Comparison of ENCODE assay signal across 27 mouse cellular contexts in the genomic region with DNA sequence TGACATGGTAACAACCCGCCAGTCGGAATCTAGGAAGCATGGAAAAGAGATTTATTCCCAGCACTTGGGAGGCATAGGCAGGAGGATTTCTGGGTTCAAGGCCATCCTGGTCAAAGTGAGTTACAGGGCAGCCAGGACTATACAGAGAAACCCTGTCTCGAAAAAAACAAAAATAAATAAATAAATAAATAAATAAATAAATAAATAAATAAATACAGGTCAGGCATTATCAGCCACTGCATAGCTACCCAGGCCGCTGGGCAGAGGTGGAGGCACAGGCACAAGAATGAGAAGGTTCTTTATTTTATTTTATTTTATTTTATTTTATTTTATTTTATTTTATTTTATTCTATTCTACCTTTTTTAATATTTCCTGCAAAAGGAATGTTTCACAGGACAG.
"Had no signal": no experiment of that assay in that cellular context is flagged by ENCODE, and none has a peak within 500 bp of the region (broad histone marks: within the 10 kb centered on the region; RNA-seq: fewer than 3 reads in every experiment).

No protein-coding gene starts in this region.

- H3K4me3 ChIP-seq: heart, adult 2 months; heart, embryonic 13.5 days; heart, embryonic 15.5 days; hindbrain, embryonic 12.5 days; intestine, embryonic 15.5 days; kidney, embryonic 15.5 days; limb, embryonic 13.5 days; limb, embryonic 15.5 days; liver, embryonic 12.5 days had no signal

- H3K9ac ChIP-seq: heart, embryonic 13.5 days; heart, embryonic 15.5 days; hindbrain, embryonic 12.5 days; hindbrain, embryonic 14.5 days; intestine, embryonic 15.5 days; kidney, embryonic 15.5 days; limb, embryonic 13.5 days; limb, embryonic 15.5 days; liver, embryonic 12.5 days; liver, embryonic 14.5 days had no signal

- H3K27ac ChIP-seq: heart, adult 2 months; heart, embryonic 13.5 days; heart, embryonic 15.5 days; hindbrain, embryonic 12.5 days; hindbrain, embryonic 14.5 days; intestine, embryonic 15.5 days; kidney, embryonic 15.5 days; kidney, postnatal 0 days; limb, embryonic 13.5 days; limb, embryonic 15.5 days; liver, embryonic 12.5 days; liver, embryonic 14.5 days had no signal

- H3K4me1 ChIP-seq: heart, embryonic 13.5 days; heart, embryonic 15.5 days; hindbrain, embryonic 12.5 days; intestine, embryonic 15.5 days; kidney, embryonic 15.5 days; limb, embryonic 13.5 days; limb, embryonic 15.5 days; liver, embryonic 12.5 days had no signal

- ATAC-seq: hindbrain, embryonic 16.5 days; intestine, embryonic 15.5 days; liver, embryonic 12.5 days had no signal

- DNase-seq: gastrocnemius, postnatal 14 days; gastrocnemius, postnatal 36 days; heart, adult 11 months; heart, adult 2 months; heart, postnatal 14 days; heart, postnatal 36 days; kidney, adult 11 months; kidney, adult 2 months; kidney, adult 9 months; kidney, postnatal 14 days; kidney, postnatal 36 days; layer of hippocampus, adult 9-11 months; layer of hippocampus, postnatal 36 days; left cerebral cortex, postnatal 4 days had no signal

- H3K4me2 ChIP-seq: heart, embryonic 11.5 days; heart, embryonic 13.5 days; heart, embryonic 15.5 days; hindbrain, embryonic 12.5 days; hindbrain, embryonic 14.5 days; intestine, embryonic 15.5 days; kidney, embryonic 15.5 days; limb, embryonic 13.5 days; limb, embryonic 15.5 days; liver, embryonic 12.5 days had no signal

- H3K9me3 ChIP-seq: heart, embryonic 13.5 days; heart, embryonic 15.5 days; hindbrain, embryonic 12.5 days; intestine, embryonic 15.5 days; kidney, embryonic 15.5 days; limb, embryonic 13.5 days; limb, embryonic 15.5 days; liver, embryonic 12.5 days had no signal

- H3K36me3 ChIP-seq: heart, embryonic 13.5 days; heart, embryonic 15.5 days; hindbrain, embryonic 12.5 days; intestine, embryonic 15.5 days; kidney, embryonic 15.5 days; limb, embryonic 13.5 days; limb, embryonic 15.5 days; liver, embryonic 12.5 days had no signal

- H3K27me3 ChIP-seq: heart, embryonic 13.5 days; heart, embryonic 15.5 days; hindbrain, embryonic 12.5 days; intestine, embryonic 15.5 days; kidney, embryonic 15.5 days; limb, embryonic 13.5 days; limb, embryonic 15.5 days; liver, embryonic 12.5 days had no signal
